Mouse (Mus musculus): ENCODE results near the gene Haus6.

DNA sequence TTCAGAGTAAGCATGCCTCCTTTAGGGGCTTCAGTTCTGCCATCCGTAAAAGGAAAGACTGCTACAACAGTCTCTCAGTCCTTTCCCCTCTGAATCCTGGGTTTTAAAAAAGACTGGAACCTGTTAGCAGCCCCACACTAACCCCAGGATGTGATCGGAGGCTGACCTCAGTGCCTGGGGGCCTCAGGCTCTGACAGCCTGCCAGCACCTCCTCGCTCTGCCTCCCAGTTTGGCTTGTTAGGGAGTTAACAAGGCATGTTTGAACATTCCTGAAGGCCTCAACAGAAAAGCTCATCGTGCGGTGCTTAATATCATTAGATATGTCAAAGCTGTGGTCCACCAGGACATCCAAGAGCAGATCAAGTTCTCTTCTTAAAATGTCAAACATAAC is 77.8 kb downstream of the Haus6 start:
- no peak for TF ChIP-seq CTCF (IDR thresholded peaks at IDR 0.05; ENCODE audit: borderline replicate concordance, insufficient read depth, low read depth, low read length)
- no peak for TF ChIP-seq POLR2A (IDR thresholded peaks at IDR 0.05; ENCODE audit: borderline replicate concordance, insufficient read depth, low read length)
